Mouse (Mus musculus) forelimb bud, embryonic 11.5 days (tissue): ENCODE data around the gene Mlx.

Experiments
- DNase-seq: peaks from one replicate; pipeline ENCODE4 v3.0.0-alpha.2; 2012; ENCODE audit warnings: low read depth, low spot score

The Mlx gene

GRCm38 (mm10) chr11:101138536-101139181 is 51.6 kb downstream of the Mlx start:
- no peak for DNase-seq

DNA sequence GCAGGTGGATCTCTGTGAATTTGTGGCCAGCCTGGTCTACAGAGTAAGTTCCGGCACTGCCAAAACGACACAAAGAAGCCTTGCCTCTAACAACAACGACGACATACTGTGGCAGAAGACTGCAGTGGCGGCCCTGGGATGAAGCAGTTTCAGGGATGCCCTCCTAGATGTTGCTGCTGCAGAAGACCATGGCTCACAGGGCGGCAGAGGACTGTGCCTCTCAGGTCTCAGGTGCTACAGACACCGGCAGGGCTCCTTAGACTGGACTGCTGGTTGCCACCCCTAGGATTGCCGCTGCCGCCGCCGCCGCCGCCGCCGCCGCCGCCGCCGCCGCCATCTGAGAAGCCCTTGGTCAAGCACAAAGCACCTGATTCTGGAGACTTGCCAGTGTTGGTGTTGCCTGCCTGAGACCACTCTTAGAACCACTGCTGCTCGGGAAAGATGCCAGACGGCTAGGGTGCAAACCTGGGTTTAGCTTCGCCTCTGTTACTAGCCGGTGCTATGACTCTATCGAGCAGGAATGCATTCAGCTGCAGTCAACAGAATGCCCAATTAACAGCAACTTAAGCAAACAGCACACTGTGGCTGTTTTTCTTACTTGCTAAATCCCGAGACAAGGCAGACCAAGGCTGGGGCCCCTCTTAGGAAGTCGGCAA is 53.2 kb downstream of the Mlx start:
- DNase-seq = no peak

DNA sequence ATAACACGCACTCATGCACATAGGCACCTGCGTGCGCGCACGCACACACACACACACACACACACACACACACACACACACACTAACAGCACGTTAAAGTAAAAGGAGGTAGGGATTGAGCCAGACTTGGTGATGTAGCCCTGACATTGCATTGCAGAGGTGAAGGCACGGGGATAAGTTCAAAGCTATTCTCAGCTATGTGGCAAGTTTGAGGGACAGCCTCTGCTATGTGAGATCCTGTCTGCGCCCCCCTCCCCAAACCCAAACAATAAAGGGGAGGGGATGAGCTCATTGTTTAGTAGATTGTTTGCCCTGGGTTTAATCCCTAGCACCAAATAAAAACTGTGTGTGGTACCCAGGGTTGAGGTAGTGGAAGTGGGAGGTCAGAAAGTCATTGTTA is 54.0 kb downstream of the Mlx start:
- DNase-seq = no peak
